Mouse (Mus musculus) heart, postnatal 10 days (tissue): ENCODE data around the gene Coro7. TPM values are rescaled to one million over a fixed set of nuclear protein-coding genes. Genes with fewer than 3 reads are reported as not detected.
A peak's percentile ranks its signal among the peaks of the same experiment; 100 is the strongest.

Experiments used
- DNase-seq, 2 experiments: peaks; one replicate each; pipeline ENCODE4 v3.0.0; 2021
- intact Hi-C: fragments of 180-260 bp; cut with DNase I; formaldehyde crosslinking; loops from one replicate; pipeline ENCODE4 v1.15.1; 2025
- total RNA-seq, 2 experiments: library from RNA; stranded (reverse); gene quantifications; 2 replicates each; pipeline ENCODE4 v1.2.3; 2021

Gene Coro7
- total RNA-seq, 2 experiments from 2014 or later: 24.6 to 26.1 TPM

- intact Hi-C loops: no loop called here
- no peak for DNase-seq
Measured at GRCm38 (mm10) chr16:4651624-4652023, 28.0 kb downstream of the Coro7 start.

GRCm38 (mm10) chr16:4651081-4651480 is 28.5 kb downstream of the Coro7 start:
- DNase-seq: no peak
- intact Hi-C loops: no loop called here

- intact Hi-C loops: no loop called here
- no peak for DNase-seq
Measured at GRCm38 (mm10) chr16:4650161-4650560, 29.4 kb downstream of the Coro7 start.

GRCm38 (mm10) chr16:4649692-4650091 is 29.9 kb downstream of the Coro7 start:
- DNase-seq: no peak
- intact Hi-C loops: no loop called here

- intact Hi-C loops: no loop called here
- no peak for DNase-seq
Measured at GRCm38 (mm10) chr16:4649211-4649610, 30.4 kb downstream of the Coro7 start.

- DNase-seq: no peak
- intact Hi-C loops: no loop called here
Measured at GRCm38 (mm10) chr16:4648416-4649023, 31.1 kb downstream of the Coro7 start.

GRCm38 (mm10) chr16:4647651-4648141 is 31.9 kb downstream of the Coro7 start:
- peak; percentile 71 to 72 for DNase-seq

GRCm38 (mm10) chr16:4646831-4647230 is 32.7 kb downstream of the Coro7 start:
- intact Hi-C loops: no loop called here
- no peak for DNase-seq

More at GRCm38 (mm10) chr16:4647651-4648141, 31.9 kb downstream of the Coro7 start:
- intact Hi-C loops: no loop called here

- no peak for DNase-seq
- intact Hi-C loops: no loop called here
Measured at GRCm38 (mm10) chr16:4645867-4646266, 33.7 kb downstream of the Coro7 start.

GRCm38 (mm10) chr16:4643670-4644419 is 35.7 kb downstream of the Coro7 start:
- peak; percentile 92 to 93 for DNase-seq
- intact Hi-C loops: no loop called here

GRCm38 (mm10) chr16:4642937-4643336 is 36.6 kb downstream of the Coro7 start:
- DNase-seq: no peak
- intact Hi-C loops: no loop called here

GRCm38 (mm10) chr16:4642190-4642589 is 37.4 kb downstream of the Coro7 start:
- intact Hi-C loops: no loop called here
- DNase-seq: peak; percentile 84 to 85

- peak; percentile 55 to 56 for DNase-seq
- intact Hi-C loops: no loop called here
Measured at GRCm38 (mm10) chr16:4641119-4641838, 38.3 kb downstream of the Coro7 start.

- DNase-seq: peak; percentile 46 to 58
- intact Hi-C loops: no loop called here
Measured at GRCm38 (mm10) chr16:4640267-4641005, 39.1 kb downstream of the Coro7 start.

- peak; percentile 93 for DNase-seq
- intact Hi-C loops: no loop called here
Measured at GRCm38 (mm10) chr16:4639831-4640237, 39.7 kb downstream of the Coro7 start, which contains the start of the genes Vasn and Dnaja3. TSS of gene Vasn (plus strand) at chr16:4639941. TSS of gene Dnaja3 (plus strand) at chr16:4639989.

- DNase-seq: no peak
- intact Hi-C loops: no loop called here
Measured at GRCm38 (mm10) chr16:4638891-4639390, 40.6 kb downstream of the Coro7 start.

GRCm38 (mm10) chr16:4635760-4636159 is 43.8 kb downstream of the Coro7 start:
- DNase-seq: no peak
- intact Hi-C loops: no loop called here

GRCm38 (mm10) chr16:4634681-4635080 is 44.9 kb downstream of the Coro7 start:
- intact Hi-C loops: no loop called here
- DNase-seq: no peak

- intact Hi-C loops: no loop called here
- DNase-seq: no peak
Measured at GRCm38 (mm10) chr16:4633661-4634060, 45.9 kb downstream of the Coro7 start.

GRCm38 (mm10) chr16:4632050-4632449 is 47.5 kb downstream of the Coro7 start:
- peak in 1 of 2 experiments; percentile 54 for DNase-seq

More at GRCm38 (mm10) chr16:4632050-4632449, 47.5 kb downstream of the Coro7 start:
- intact Hi-C loops: no loop called here
